Mouse (Mus musculus) WW6 (cell line): Measurements from ENCODE around the gene Tbc1d9b.

Source experiments
- DNase-seq: peaks from one replicate; pipeline ENCODE4 v3.0.0-alpha.2; 2013; ENCODE audit warnings: low read depth, low spot score

Tbc1d9b gene

GRCm38 (mm10) chr11:50210505-50211151, 79.4 kb downstream of the Tbc1d9b start, which contains the start of the genes Sqstm1 and Mgat4b:
Gene Sqstm1 (minus strand): TSS chr11:50210827.
Gene Mgat4b (plus strand): TSS chr11:50210890.
- DNase-seq: no peak

GRCm38 (mm10) chr11:50211322-50212059, 80.3 kb downstream of the Tbc1d9b start:
- no peak for DNase-seq

GRCm38 (mm10) chr11:50212060-50212739, 81.0 kb downstream of the Tbc1d9b start:
- DNase-seq: no peak

GRCm38 (mm10) chr11:50212848-50213758, 81.9 kb downstream of the Tbc1d9b start:
- no peak for DNase-seq

GRCm38 (mm10) chr11:50214631-50215030, 83.4 kb downstream of the Tbc1d9b start:
- DNase-seq: no peak

- no peak for DNase-seq
These were observed 84.4 kb downstream of the Tbc1d9b start for GRCm38 (mm10) chr11:50215633-50216032.

GRCm38 (mm10) chr11:50216724-50217366, 85.6 kb downstream of the Tbc1d9b start:
- DNase-seq: no peak

- DNase-seq: no peak
These were observed 86.6 kb downstream of the Tbc1d9b start for GRCm38 (mm10) chr11:50217811-50218210.

GRCm38 (mm10) chr11:50219833-50220232, 88.6 kb downstream of the Tbc1d9b start:
- DNase-seq: no peak
